Mouse (Mus musculus) spleen, adult 18-20 months (tissue): ENCODE measurements around the gene Heatr1.
A peak's percentile ranks its signal among the peaks of the same experiment; 100 is the strongest.
"Not testable (repeated sequence)": the region's sequence is repeated elsewhere in the genome, so short reads cannot be mapped to it uniquely, and the experiment has no call there.

Experiments used
- DNase-seq, 2 experiments: peaks; one replicate each; pipeline ENCODE4 v3.0.0; 2022; ENCODE audit warnings: mixed read lengths in 2 of 2

The Heatr1 gene

DNA sequence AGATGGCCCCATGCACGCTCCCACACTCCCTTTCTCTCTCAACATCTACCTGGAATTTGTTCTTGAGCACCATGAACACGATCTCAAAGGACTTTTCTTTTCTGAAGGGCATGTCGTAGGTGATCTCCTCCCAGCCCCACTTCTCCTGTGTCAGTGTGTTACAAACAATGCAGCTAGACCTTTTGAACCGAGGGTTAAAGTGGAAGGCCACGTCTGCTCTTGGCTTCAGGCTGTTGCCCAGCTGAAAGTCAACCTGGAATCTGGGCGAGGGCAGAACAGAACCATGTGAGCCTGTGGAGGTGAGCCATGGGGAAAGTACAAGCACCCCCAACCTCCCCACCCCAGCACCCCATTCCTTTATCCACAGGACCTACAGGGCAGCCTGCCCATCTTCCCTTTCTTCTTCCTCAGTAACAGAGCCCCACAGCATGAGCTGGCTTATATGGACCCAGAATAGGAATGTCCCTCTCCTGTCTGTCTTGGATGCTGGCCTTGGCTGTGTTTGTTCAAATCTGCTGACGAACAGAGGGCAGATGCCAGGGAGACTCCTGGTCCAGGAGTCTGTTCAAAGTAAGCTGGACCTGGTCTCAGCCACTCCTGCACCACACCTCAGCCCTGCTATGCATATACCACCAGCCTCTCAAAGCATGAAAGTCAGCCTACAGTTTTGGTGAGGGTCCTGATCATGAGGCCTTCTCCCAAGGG, 60.0 kb downstream of the Heatr1 start:
- no peak for DNase-seq

DNA sequence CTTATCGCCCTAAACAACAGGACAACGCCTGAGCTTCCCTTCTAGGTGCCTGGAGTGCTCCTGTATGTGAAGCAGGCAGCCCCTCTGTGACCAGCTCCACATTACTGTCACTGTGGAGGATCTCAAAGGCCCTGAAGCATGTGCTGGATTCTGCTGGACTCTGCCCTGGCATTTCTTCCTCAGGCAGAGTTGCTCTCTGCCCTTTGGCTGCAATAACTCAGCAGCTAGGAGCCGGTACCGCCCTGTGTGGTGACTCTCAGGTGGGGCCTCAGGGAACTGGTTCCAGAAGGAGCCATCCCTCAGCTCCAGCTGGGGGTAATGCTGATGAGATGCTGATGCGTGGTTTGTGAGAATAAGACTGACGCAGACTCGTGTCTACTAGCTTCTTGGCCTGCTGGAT, 61.9 kb downstream of the Heatr1 start:
- no peak for DNase-seq

DNA sequence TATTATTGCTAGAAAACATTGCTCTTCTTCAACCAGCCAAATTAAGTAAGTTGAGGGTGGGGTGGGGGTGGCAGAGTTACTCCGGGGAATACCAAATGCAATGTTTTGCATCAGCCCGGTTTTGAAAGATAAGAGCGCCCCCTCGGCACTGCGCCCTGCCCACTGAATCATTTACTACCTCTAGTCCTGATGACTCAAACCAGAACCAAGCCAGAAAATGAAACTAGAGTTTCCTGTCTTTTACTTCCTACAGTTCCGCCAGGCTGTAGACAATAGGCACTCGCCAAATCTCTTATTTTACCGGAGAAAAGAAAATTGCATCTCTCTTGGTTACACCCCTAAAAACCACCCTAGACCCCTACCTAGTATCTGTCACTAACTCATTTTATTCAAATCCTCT, 65.6 kb downstream of the Heatr1 start:
- DNase-seq: peak; percentile 77 to 80

DNA sequence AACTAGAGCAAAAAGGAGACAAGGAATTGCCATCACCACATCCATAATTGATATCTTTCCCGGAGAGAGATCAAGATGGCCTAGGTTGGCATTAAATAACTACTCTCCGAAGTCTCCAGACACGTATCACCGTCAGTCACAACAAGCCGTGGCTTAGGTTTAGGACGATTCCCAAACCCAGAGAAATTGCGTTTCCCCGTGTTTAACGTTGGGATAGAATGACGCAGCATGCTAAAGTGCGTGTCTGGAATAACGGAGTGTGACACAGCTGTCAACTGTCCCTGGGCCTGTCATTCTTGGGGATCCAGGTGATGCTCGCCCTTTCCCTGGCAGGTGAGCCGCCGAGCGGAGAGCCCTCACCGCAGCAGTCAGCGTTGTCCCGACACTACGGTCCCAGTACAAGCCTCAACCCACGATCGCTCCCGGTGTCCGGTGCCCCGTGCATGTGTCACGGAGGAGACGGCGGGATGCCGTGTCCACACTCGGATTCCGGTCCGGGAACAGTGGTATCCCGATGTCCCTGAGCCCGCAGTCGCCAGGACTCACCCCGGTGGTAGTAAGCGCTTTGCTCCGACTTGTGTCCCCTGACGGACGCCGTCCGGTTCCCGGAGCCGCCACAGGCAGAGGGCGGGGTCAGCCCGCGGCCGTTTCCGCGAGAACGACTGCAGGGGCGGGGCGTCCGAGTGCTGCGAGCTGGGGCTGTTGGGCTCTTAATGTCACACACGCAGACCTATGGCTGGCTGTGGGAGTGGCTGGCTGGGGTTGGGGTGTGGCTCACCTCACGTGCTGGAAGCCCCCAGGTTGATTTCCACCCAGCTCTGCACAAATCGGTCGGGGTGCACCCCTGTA, 66.3 kb downstream of the Heatr1 start:
- DNase-seq: peak; percentile 95 to 96

DNA sequence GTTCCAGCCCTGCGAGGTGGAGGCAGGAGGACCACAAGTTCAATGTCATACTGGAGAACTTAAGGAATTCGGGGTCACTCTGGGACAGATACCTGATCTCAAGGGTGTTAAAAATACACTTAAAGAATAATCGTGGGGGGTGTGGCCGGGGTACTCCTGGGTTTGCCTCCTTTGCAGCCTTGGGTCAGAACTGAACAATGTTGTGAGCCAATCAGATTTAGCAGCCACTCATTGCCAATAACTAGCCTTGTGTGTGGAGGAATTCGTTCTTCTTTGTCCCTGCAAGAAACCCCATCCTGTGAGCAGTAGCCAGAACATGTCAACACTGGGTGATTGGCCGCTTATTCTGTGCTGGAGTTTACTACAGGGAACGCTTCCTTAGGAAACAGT, 66.9 kb downstream of the Heatr1 start:
- no peak for DNase-seq

DNA sequence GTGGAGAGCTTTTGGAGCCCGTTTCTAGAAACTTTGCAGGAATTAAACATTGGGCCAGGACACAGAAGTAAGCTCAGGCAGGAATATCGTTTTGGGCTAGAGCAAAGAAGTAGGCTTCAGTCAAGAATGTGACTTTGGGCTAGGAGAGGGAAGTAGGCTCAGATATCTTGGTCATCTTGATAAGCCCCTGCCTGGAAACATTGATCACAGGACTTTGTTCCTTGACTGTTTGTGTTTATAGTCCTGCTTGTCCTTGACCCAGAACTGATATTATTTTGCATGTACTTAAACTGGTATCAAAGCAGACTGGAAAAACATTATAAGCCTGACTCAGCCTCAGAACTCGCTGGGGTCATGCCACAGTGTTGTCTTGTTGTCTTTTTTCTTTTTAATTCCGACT, 67.8 kb downstream of the Heatr1 start:
- no peak for DNase-seq

DNA sequence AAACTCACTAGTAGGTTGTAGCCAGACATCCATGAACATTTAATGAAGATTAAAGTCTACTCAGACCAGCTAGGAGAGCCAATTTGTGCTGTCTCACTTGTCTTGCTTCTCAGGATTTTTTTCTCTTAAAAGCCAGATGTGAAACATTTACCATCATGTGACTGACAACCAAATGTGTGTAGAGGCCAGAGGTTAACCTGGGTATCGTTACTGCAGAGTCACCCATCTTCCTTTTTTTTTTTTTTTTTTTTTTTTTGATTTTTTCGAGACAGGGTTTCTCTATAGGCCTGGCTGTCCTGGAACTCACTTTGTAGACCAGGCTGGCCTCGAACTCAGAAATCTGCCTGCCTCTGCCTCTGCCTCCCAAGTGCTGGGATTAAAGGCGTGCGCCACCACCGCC, 69.3 kb downstream of the Heatr1 start:
- DNase-seq: not testable (repeated sequence)

DNA sequence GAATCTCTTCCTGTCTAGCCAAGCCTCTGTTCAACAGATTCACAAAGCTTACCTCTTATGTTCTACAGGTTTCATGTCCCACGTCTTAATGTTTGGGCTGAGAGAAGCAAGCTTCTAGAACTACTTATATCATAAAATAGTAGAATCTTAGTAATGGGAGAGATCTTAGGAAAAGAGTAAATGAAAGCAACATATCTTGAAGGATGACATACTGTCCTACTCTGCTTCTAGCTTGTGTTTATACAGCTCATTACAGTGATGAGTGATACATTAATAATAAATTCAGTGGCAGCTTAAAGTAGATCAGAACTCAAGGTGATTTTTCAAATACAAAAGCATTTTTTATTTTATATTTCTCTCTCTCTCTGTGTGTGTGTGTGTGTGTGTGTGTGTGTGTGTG, 70.0 kb downstream of the Heatr1 start, which contains the start of gene Lgals8:
Gene Lgals8, minus strand, starts transcription at position 101 of the 400 bp plus-strand sequence.
- no peak for DNase-seq

DNA sequence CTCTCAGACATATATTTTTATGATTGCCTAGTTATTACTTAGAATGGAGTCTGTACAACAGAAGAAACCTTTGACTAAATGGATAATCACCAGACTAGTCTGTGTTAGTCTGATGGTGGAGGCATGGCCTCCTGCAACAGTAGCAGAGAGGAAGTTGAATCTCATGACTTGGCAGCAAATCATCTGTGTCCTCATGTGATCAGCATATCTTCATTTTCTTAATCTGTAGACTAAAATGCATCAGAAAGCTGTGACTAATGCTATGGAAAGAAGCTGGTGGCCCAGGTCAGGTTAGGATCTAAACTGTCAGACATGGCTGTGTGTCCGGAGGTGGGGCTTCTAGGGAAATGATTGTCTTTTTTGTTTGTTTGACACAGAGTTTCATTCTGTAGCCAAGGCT, 73.7 kb downstream of the Heatr1 start:
- no peak for DNase-seq

DNA sequence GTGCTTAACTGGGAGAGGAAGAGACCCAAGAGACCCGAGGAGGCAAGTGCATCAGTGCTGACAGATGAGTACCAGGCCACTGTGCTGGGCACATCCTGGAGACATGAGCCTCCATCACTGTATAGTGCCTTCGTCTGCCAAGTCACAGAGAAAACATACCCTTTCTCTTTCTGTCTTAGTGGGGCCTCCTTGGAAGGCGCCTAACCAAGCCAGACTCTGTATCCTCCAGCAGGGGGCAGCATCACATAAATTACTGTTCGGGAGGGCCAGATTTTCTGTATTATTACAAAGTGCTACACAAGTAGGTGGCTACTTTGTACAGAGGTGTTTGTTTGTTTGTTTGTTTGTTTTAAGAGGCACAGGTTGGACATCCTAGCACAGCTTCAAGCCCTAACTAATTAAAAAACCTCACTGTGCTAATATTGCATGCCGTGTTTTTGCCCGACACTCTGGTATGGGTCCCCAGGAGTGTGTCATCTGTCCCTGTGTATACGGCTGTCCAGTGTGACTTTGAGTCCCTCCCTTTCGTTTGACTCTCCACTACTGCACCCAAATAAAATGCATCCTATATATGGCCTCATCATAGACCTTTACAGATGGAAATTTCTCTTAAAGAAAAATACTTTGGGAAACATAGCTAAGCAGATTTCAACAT, 79.0 kb downstream of the Heatr1 start:
- DNase-seq: peak; percentile 53 to 78

DNA sequence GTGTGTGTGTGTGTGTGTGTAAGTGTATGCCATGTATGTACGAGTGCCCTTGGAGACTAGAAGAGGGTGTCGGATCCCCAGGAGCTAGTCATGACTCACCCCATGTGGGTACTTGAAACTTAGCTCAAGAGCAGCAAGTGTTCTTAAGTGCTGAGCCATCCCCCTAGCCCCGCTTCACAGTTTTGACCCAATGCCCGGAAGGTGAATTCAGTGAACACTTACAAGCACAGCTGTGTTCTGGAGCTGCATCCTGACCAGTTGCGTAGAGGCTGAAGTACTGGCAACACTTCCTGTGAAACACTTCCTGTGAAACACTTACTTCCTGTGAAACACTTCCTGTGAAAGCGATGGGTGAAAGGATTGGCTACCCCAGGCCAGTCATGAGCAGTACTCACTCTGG, 80.4 kb downstream of the Heatr1 start:
- DNase-seq: no peak

DNA sequence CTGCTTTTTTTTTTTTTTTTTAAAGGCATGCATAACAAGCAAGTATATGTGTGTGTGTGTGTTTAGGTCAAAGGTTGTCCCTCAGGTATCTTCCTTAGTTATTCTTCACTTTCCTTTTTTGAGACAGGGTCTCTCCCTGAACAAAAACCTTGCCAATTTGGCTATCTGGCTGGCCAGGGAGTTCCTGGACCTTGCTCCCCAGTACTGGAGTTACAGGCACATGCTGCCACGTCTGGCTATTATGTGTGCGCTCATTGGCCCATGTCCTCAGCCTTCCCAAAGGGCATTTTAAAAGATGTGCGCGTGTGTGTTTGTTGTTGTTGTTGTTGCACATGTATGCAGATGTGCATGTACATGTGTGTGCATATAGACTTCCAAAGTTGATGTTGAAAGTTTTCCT, 82.1 kb downstream of the Heatr1 start:
- DNase-seq: no peak

DNA sequence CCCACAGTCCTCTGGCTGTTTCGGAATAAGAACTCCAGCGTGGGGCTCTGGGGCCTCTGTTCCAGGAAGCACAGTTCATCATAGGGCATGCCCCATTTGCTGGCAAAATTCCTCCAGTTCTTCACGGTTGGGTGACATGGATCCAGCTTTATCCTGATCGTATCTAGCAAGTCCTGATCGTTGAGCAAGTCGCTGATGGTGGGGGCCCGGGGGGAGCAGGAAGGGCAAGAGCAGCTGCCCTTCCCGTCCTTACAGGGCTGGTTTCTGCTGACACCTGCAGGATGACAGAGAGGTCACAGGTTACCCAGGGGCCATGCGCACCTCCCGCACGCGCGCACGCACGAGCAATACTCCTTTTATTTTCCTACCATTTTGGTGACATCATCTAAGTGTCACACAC, 83.5 kb downstream of the Heatr1 start:
- DNase-seq: no peak

DNA sequence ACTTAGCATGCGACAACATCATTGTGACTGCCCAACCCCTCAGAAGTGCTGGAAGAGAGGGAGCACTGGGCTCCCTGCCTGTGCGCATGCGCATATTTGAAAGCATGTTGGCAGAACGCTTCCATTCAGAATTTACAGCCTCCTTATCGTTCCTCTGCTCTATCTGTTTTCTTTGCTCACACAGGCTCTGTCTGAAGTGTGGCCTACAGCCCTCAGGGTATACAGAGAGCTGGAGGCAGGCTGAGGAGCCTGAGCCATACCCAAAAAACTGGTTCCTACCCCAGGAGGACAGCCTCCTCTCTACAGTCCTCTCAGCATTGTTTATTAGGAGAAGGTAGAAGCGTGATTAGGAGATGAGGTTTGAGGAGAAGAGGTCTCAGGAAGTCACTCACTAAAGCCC, 85.0 kb downstream of the Heatr1 start:
- no peak for DNase-seq

DNA sequence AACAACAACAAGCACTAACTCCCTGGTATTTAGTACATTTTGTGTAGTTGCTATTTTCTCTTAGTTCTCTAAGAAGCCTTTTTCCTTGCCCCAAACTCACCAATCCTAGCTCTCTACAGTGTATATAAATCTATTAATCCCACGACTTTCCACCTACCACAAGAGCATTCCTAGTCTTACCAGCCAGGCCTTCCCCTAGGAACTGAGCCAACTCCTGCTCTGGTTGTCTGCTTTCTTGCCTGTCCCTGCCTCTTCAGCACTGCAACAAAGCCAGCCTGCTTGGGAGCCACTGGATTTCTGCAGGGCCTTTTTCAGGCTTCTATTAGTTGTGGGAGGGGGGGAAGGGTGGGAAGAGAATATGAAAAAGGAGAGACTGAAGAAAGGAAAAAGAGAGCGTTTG, 90.4 kb downstream of the Heatr1 start:
- no peak for DNase-seq

DNA sequence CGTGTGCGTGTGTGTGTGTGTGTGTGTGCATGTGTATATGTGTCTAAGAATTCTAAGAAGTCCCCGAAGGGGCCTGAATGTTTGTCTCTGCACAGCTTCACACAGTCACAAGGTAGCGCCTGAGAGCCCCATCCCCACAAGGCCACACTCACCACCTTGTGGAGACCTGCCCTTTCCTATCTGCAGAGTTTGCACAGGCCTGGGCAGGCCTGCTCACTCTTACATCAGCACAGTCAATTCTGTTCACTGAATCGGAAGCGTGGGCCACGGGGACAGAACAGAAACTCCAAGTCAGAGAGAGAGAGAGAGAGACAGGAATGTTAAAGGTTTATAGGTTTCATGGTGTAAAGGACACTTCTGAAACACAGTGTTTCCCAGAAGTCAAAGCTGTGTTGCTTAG, 90.8 kb downstream of the Heatr1 start:
- no peak for DNase-seq
